Mouse (Mus musculus) right cerebral cortex, adult 2 months (tissue): ENCODE measurements around the gene Rrn3.

Experiments used
- DNase-seq, 2 experiments: peaks; one replicate each; pipeline ENCODE4 v3.0.0; 2021 to 2022; ENCODE audit warnings: low spot score in 2 of 2

Rrn3 gene

DNA sequence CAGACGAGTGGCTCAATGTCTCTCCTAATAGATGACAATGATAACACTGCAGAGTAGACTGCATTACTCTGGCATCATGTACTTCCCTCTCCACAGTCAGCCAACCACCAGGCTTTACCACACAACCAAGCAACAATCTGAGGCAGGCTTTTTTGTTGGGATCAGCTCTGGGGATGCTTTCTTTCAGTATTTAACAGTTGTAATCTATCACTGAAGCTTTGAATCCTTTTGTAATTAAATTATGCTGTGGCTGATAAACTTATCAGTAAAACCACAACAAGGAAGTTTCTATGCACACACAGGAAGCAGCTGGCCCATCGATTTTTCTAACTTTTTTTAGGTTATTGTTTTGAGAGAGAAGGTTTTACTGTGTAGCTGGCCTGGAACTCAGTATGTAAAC, 67.8 kb downstream of the Rrn3 start:
- DNase-seq = no peak

DNA sequence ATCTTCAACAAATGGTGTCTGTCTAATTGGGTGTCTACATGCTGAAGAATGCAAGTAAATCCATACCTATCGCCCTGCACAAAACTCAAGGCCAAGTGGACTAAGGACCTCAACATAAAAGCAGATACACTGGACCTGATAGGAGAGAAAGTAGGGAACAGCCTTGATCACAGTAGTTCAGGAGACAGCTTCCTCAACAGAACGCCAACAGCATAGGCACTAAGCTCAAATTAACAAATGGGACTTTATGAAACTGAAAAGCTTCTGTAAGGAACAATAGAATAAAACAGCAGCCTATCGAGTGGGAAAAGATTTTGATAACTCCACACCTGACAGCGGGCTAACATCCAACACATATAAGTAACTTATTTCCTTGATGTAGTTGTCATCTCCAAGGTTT, 70.9 kb downstream of the Rrn3 start:
- no peak for DNase-seq

DNA sequence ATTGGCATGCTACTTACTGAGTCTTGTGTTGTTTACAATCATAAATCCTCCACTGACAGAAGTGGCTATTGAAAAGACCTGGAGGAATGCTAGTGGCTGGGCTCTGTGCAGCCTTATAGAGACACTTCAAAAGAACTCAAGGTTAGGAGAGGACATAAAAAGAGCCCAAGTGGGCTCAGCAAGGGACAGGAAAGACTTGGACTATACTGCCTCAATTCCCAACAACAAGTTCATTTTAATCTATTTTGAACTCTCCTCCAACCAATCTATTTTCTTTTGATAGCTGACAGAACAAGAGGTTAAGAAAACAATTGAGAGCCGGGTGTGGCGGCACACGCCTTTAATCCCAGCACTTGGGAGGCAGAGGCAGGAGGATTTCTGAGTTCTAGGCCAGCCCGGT, 73.4 kb downstream of the Rrn3 start:
- no peak for DNase-seq
